Mouse (Mus musculus): ENCODE results near the gene Frmd4b.

DNA sequence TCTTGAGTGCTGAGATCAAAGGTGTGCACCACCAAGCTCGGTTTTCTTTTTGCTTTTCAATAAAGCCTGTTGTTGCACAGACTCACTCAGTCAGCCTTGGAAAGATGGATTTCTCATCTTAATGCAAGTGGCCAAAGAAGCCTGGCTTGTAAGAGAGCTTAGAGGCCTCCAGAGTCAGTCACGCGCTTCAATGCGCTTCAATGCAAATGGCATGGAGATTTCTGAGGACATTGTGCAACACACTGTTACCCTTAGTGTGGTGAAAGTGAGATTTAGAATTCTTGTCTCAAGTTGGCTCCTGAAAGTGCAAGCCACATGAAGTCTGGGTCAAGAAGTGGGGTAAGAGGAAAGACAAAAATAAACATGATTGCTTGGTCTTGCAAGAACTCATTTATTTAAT, 236.1 kb downstream of the Frmd4b start:
- TF ChIP-seq HCFC1 (IDR thresholded peaks at IDR 0.05; ENCODE audit: borderline replicate concordance, insufficient read depth, low read length) (no peak), CHD2 (IDR thresholded peaks at IDR 0.05; ENCODE audit: low read depth, low read length) (no peak), MAFK (IDR thresholded peaks at IDR 0.05; ENCODE audit: insufficient read depth, low read depth, low read length) (no peak)
